Comparison of ENCODE assay signal across 17 mouse cellular contexts in the genomic region with DNA sequence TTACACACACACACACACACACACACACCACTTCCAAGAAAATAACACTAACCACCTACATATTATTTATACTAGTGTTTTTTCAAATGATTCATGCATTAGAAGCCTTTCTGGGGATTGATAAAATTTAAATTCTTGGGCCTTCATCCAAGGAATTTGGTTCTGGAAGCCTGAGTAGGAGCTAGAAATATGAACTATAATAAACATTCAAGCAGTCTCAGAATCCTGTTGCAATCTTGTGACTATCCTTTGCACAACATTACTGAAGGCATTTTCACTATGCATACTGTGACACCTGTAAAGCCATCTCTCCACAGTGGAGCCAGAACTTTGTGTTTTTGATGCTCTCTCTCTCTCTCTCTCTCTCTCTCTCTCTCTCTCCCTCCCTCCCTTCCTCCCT.
"Had no signal": no experiment of that assay in that cellular context is flagged by ENCODE, and none has a peak within 500 bp of the region (broad histone marks: within the 10 kb centered on the region; RNA-seq: fewer than 3 reads in every experiment).

No protein-coding gene starts in this region.

- H3K9me3 ChIP-seq: liver, embryonic 13.5 days; megakaryocyte, embryonic 14.5 days had no signal

- ATAC-seq: intestine, embryonic 16.5 days; midbrain, embryonic 13.5 days; midbrain, embryonic 16.5 days had no signal

- H3K4me1 ChIP-seq: limb, embryonic 13.5 days; liver, embryonic 13.5 days; megakaryocyte, embryonic 14.5 days; neural tube, embryonic 13.5 days had no signal

- H3K4me3 ChIP-seq: limb, embryonic 13.5 days; liver, embryonic 13.5 days; megakaryocyte, embryonic 14.5 days; midbrain, embryonic 10.5 days; midbrain, embryonic 13.5 days; myocyte; neural tube, embryonic 13.5 days had no signal

- H3K9ac ChIP-seq: limb, embryonic 13.5 days; liver, embryonic 13.5 days; midbrain, embryonic 13.5 days; neural tube, embryonic 13.5 days had no signal

- H3K4me2 ChIP-seq: limb, embryonic 13.5 days; liver, embryonic 13.5 days; midbrain, embryonic 13.5 days; neural tube, embryonic 13.5 days had no signal

- H3K36me3 ChIP-seq: limb, embryonic 13.5 days; liver, embryonic 13.5 days; midbrain, embryonic 10.5 days; midbrain, embryonic 13.5 days; neural tube, embryonic 13.5 days had no signal

- H3K27ac ChIP-seq: limb, embryonic 13.5 days; liver, embryonic 13.5 days; midbrain, embryonic 10.5 days; midbrain, embryonic 13.5 days; neural tube, embryonic 13.5 days had no signal

- DNase-seq: kidney, adult 18-20 months; kidney, postnatal 10 days; kidney, postnatal 4 days; left cerebral cortex, postnatal 4 days; liver, embryonic 13.5 days; lung, postnatal 14 days; retina, postnatal 1 day; thymus, adult 18-20 months; thymus, postnatal 36 days had no signal

- H3K27me3 ChIP-seq: limb, embryonic 13.5 days; liver, embryonic 13.5 days; midbrain, embryonic 13.5 days; neural tube, embryonic 13.5 days had no signal
